Mouse (Mus musculus): Measurements from ENCODE around the gene Hnrnpul2.

Hnrnpul2 gene

DNA sequence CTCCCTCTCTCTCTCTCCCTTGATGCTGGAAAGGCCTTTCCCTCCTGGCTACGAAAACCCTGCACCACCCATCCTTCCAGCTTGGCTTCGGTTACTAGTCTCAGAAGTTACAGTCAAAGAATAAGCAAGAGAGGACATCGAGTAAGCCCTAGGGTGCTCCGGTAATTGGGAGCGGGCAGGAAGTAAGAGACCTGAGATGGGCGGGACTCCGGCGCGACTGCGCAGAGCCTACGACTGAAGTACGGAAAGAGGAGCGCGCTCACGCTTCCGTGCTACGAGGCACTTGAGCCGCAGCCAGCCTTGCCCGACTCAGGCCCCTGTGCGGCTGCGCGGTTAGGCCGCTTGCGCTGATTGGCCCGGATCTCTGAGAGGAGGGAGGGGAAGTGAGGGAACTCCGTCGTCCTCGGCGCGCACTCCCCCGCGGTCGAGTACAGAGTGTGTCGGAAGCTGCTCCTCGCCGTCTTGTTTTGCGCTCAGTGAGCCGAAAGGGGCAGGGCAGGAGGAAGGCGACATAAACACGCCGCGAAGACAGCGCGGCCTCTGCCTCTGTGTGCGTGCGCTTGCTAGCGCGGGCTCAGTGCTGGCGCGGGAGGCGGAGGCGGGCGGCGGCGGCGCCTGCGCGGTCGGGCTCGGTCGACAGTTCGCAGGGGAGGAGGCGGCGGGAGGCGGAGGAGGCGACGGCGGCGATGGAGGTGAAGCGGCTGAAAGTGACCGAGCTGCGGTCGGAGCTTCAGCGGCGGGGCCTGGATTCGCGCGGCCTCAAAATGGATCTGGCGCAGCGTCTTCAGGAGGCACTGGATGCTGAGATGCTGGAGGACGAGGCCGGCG is at the start of gene Hnrnpul2:
Gene Hnrnpul2, plus strand, starts transcription at position 415 of the 828 bp plus-strand sequence.
- peak; percentile 98 to 100 for DNase-seq

- peak; percentile 89 for DNase-seq
Observed at GRCm38 (mm10) chr19:8770567-8771270, 49.1 kb upstream of the Hnrnpul2 start, which contains the start of gene Tmem223. TSS of gene Tmem223 (plus strand) at chr19:8770996.

DNA sequence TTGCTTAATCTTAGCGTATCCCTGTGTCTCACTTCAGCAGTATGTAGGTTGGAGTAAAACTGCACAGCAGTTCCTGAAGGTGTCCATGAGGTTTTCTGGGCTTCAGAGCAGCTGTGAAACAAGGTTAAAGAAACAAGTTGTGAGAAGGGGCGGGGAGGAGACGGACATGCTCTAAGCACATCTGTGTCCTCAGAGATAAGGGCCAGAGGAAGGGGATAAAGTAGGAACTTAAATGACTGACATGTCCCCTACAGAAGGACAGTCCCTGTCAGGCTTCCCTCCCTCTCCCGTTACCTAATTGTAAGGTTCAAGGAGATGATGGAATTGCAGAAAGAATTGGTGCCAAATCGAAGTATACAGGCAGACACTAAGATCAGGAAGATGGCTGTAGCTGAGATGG is 46.8 kb upstream of the Hnrnpul2 start:
- DNase-seq: no peak

GRCm38 (mm10) chr19:8773409-8773808 is 46.4 kb upstream of the Hnrnpul2 start:
- DNase-seq: no peak

DNA sequence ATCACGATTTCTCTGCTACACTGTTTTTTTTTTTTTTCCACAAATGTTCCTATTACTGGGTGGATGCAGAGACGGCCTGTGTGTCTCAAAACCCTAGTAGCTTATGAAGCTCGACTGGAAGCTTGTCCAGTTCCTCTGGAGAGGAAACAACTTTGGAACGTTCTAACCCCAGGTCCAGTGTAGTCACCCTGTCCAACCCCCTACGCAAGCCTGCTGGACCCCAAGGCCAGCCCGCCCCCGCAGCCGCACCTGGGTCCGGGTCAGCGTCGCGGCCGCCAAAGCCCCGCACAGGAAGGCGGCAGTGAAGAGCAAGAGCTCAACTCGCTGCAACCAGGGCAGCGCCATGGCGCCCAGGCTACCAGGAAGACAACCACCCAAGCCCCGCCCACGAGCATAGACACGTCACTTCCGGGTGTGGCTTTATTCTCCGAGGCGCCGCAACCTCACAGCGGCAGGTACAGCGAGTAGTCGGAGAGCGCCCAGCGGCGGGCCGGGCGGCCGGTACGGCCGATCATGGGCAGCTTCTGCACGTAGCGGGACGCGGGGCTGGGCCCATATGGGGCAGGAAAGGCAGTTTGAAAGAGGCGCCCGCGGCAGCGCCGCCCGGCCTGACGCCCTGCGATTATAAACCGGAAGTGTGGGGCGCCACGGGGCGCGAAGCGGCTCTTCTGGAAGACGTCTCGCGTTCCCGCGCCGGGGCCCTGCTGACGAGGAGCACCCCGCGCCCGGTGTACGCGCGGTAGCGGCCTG is 45.5 kb upstream of the Hnrnpul2 start, which contains the start of gene Tmem179b:
Gene Tmem179b, minus strand, starts transcription at position 382 of the 750 bp plus-strand sequence.
- DNase-seq: peak; percentile 96 to 98

DNA sequence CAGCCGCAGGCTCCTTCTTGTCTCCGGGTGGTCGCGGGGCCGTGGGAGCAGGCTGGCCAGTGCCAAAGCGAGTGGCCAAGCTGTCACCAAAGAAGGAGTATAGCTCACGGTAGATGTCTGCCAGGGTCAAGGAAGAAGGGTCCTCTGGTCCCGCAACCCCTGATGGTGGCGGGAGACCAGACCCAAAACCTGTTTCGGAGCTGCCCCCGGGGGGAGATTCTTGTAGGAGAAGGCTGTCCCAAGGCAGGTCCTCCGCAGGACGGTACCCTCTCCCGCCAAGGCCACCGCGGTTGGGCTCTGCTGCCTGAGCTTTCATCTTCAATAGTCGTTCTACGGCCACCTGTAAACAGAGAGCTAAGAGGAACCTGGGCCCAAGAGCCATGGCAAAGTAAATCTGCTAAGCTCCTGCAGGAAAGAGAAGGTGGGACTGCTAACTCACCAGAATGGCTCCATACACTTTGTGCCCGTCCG is 44.8 kb upstream of the Hnrnpul2 start:
- peak in 1 of 2 experiments; percentile 46 for DNase-seq

DNA sequence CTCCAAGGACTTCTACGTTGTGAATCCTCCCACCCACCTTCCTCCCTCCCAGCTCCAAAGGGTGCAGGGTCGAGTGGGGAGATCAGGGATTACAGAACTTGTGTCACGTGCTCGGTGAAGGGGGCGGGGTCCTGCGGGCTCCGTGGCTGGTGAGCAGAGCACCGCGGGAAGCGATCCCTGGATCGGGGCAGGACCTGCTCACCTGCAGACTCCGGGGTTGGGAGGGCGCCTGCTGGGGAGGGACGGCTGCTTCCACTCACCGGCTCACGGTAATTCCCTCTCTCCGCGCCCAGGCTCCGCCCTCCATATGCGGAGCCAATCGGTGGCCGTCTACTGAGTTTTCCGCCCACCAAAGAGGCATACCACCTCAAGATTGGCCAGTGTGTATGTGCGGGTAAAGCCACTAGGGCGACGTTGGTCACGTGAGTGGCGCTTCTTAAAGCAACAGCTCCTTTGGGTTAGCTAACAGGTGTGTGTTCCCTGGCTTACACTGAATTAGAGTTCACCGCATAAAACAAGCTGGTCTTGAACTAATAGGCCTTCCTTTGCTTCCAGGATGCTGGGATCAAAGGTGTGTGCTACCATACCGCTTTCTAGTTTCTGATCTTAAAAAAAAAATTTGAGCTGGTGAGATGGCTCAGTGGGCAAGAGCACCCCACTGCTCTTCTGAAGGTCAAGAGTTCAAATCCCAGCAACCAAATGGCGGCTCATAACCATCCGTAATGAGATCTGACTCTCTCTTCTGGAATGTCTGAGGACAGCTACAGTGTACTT is 33.6 kb upstream of the Hnrnpul2 start, which contains the start of gene Taf6l:
Gene Taf6l, minus strand, starts transcription at position 410 of the 774 bp plus-strand sequence.
- peak; percentile 92 to 95 for DNase-seq

- DNase-seq: no peak
Observed at GRCm38 (mm10) chr19:8788521-8788920, 31.3 kb upstream of the Hnrnpul2 start.

DNA sequence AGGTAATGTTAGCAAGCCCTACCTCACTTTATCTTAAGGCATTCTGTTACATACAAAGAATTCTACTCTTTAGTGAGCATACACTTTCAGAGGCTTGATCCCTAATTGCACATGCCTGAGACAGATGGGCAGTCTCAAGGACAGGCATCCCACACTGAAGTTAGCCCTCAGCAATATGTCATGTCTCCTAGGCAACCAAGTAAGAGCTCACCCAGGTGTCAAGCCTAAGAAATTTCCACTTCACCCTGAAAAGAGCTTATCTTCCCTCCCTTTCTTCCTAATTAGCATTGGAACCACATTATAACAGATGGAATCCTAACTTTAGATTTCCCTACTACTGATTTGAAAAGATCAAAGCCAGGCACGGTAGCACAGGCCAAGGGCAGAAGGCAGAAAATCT is 30.6 kb upstream of the Hnrnpul2 start:
- DNase-seq: no peak

DNA sequence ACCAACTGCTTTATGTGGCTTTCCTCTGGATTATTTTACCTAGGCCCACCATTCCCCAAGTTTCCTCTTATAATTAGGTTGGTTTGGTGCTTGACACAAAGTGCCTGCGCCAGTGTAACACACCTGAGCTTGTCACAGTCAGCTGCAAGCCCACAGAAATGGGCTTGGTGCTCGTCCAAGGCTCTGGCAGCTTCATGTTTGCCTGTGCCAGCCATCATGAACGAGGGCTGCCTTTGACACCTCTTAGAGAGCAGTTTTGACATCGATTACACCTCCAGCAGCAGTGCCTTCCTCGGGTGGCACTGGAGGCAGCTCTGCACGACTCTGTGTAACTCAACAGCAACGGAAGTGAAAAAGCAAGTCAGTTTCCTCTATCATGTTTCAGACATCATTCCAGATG is 29.6 kb upstream of the Hnrnpul2 start:
- DNase-seq: no peak

- peak; percentile 93 to 95 for DNase-seq
Observed at GRCm38 (mm10) chr19:8798264-8798946, 21.4 kb upstream of the Hnrnpul2 start, which contains the start of gene Polr2g. TSS of gene Polr2g (minus strand) at chr19:8798577.

GRCm38 (mm10) chr19:8798947-8799315 is 20.9 kb upstream of the Hnrnpul2 start:
- DNase-seq: no peak

DNA sequence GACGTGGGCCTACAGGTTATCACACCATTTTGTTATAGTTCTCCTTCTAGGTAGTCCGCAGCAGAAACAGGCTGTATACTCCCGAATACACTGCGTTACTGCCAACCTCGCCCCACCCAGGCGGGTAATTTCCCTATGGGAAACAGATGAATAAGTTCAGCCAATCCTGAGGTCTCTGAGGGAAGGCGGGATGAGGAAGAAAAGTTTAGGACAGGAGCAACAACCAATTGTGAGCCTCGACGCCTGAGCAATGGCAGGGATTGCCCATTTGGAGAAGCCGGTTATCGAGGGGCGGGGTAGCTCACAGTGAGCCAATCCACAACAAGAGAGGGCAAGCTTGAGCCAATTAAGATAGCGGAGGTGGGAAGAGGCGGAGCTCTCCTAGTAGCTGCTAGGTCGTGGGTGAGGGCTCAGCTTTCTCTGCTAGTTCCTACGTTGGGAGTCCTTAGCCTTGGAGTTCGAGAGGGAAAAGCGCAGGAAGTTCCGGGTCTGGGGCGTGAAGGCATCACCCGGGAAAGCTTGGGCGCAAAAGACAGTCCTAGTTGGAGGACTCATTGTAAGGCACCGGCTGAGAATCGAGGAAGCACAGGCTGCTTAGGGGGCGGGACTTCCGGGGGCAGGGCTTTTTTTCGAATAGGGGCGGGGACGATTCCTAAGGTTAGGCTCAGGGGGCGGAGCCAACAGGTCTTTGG is 17.5 kb upstream of the Hnrnpul2 start, which contains the start of gene Zbtb3:
Gene Zbtb3, plus strand, starts transcription at position 426 of the 692 bp plus-strand sequence.
- DNase-seq: peak; percentile 94 to 97

DNA sequence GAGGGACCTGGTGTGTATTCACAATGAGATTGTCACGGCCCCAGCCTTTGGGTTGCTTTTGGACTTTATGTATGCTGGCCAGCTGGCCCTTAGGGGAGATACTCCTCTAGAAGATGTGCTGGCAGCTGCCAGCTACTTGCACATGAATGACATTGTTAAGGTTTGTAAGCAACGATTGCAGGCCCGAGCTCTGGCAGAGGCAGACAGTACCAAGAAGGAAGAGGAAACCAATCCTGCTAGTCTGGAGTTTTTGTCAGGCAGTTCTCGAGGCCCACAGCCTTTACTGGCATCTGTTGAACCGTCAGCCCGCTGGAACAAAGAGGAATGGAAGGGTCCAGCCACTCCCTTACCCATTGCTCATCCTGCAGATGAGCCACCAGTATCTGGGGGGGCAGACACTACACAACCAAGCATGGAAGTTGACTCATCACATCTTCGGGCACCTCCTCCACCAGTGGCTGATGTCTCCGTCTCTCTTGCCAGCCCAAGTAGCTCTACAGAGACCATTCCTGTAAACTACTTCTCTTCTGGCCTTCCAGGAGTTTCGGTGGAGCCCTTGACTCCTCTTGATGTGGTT is 16.5 kb upstream of the Hnrnpul2 start:
- DNase-seq: no peak

DNA sequence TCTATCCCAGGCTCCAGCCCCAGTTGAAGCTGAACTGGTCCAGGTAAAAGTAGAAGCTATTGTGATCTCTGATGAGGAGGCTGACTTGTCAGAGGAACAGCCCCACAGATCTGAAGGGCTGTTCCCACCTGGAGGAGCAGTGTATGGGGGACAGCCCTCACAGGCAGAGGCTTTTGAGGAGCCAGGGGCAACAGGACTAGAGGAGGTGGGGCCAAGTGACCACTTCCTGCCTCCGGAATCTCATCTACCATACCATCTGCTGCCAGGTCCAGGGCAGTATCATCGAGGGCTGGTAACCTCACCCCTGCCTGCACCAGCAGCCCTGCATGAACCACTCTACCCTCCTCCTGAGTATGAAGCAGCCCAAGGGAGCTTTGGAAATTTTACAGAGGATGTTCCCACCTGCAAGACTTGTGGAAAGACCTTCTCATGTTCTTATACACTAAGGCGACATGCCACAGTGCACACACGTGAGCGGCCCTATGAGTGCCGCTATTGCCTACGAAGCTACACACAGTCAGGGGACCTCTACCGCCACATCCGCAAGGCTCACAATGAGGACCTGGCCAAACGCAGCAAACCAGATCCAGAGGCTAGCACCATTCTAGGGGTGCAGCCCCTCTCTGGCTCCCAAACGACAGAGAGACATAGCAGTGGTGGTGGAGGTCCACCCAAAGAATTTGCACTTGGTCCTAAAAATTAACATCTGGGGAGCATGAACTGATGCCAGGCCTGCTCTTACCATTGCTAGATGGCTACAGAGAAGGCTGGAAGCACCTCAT is 15.7 kb upstream of the Hnrnpul2 start:
- no peak for DNase-seq

GRCm38 (mm10) chr19:8806810-8807209 is 13.0 kb upstream of the Hnrnpul2 start:
- no peak for DNase-seq

GRCm38 (mm10) chr19:8815812-8816211 is 4.0 kb upstream of the Hnrnpul2 start:
- no peak for DNase-seq

DNA sequence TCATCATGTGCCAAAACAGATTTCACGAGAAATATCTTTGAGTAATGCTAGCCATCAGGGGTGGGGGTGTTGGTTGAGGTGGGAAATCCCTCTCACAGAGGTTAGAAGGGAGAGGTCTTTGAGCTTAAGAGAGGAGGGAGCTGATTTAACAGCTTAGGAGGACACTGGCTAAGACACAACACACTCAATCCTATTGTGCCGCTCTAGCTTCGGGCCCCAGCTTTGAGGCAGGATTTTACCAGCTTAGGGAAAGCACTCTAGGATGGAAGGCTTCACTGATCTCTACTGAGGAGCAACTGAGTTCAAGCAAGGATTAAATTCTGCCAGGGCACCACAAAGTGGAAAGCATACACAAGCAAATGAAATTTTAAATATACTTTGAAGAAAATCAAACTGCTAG is 2.8 kb upstream of the Hnrnpul2 start:
- DNase-seq: no peak

DNA sequence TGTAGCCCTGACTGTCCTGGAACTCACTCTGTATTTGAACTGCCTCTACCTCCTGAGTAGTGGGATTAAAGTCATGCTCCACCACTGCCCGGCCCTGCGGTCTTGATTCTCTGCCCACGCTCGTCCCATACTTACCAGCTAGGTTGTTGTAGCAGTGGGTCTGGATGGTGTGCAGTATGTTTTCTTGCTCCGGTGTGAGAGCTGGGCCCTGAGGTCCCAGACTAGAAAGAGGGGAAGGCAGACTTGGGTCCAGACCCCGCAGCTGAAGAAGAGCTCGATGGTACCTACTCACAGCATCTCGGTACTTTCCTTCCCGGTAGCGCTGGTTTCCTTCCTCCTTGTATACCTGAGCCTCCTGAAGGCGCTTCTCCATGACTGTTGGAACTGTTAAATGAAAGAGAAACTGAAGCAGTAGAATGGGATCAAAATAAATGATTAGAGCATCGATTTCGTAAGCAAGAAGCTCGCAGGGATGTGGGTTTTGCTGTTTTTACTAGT is 1.5 kb upstream of the Hnrnpul2 start:
- no peak for DNase-seq

Measured in lung, postnatal 4 days (tissue).